Mouse (Mus musculus): ENCODE results near the gene Smchd1. TPM values are rescaled to one million over a fixed set of nuclear protein-coding genes. Genes with fewer than 3 reads are reported as not detected.
"Not testable (repeated sequence)": the region's sequence is repeated elsewhere in the genome, so short reads cannot be mapped to it uniquely, and the experiment has no call there.

Smchd1 gene
- polyA plus RNA-seq, 1 experiment from 2014 or later: 76.4 TPM

DNA sequence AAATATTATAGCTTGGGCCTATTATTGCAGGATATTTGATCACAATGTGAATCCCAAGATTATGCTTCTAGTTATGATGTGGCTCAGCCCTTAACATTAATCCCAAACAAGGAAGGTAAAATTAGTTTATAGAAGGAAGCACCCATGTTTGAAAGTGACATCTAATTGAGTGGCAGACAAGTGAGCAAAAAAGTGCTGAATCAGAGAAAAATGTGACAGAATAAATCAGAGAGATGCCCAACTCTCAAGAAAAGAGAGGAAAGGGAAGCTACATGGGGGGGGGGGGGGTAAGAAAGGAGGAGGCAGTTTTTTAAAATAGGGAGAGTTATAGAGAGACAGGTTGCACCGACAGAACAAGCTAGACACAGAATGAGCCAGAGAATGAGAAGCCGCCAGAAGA is 3.9 kb downstream of the Smchd1 start:
- WGBS: 75% methylated on average over 2 of the region's 2 CpGs
- ATAC-seq (replicated peaks; ENCODE audit: low FRiP score) (no peak), DNase-seq (ENCODE audit: low spot score) (no peak)
- H3K4me3 ChIP-seq (ENCODE audit: low read depth, low read length): no peak overlapping the region
- H3K9ac ChIP-seq (ENCODE audit: low read depth, low read length): no peak overlapping the region
- H3K27ac ChIP-seq (ENCODE audit: low read depth, low read length): no peak overlapping the region
- no peaks in the 10 kb centered on the region for H3K9me3 ChIP-seq (ENCODE audit: control insufficient read depth, low read length)
- no peaks in the 10 kb centered on the region for H3K36me3 ChIP-seq (ENCODE audit: control insufficient read depth, insufficient read depth, low read length)
- no peaks in the 10 kb centered on the region for H3K27me3 ChIP-seq (replicated peaks; ENCODE audit: control insufficient read depth, insufficient read depth, low read length)
- peaks cover 5% of the 10 kb centered on the region for H3K4me1 ChIP-seq (replicated peaks; ENCODE audit: control insufficient read depth, insufficient read depth, low read length)
- H3K4me2 ChIP-seq: no peak overlapping the region

DNA sequence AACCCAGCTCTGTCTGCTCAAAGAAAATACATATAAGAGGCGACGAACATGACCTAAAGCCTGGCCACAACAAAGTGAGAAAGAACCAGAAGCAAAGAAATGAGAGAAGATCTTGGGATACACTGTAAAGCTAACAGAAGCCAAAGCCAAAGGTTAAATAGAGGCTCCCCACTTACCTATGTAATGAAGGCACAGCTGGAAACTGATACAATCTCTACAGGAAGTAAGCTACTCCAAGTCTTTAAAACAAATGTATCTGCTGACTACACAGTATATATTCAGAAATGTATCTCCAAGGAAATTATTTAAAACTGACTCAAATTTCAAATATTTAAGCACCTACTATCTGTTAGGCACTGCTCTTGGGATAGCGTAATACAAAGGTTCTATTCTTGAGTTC is 14.8 kb downstream of the Smchd1 start:
- no peak for ATAC-seq (replicated peaks; ENCODE audit: low FRiP score)
- Histone ChIP-seq H3K9ac (ENCODE audit: low read depth, low read length) (no peak overlapping the region), H3K27ac (ENCODE audit: low read depth, low read length) (no peak overlapping the region), H3K36me3 (ENCODE audit: control insufficient read depth, insufficient read depth, low read length) (peaks cover 21% of the 10 kb centered on the region; the same call in 1 of the 2 replicates), H3K9me3 (ENCODE audit: control insufficient read depth, low read length) (no peaks in the 10 kb centered on the region), H3K4me1 (replicated peaks; ENCODE audit: control insufficient read depth, insufficient read depth, low read length) (no peaks in the 10 kb centered on the region), H3K27me3 (replicated peaks; ENCODE audit: control insufficient read depth, insufficient read depth, low read length) (no peaks in the 10 kb centered on the region), H3K4me3 (ENCODE audit: low read depth, low read length) (no peak overlapping the region), H3K4me2 (no peak overlapping the region)
- WGBS: 88% methylated on average over 3 of the region's 3 CpGs
- DNase-seq (ENCODE audit: low spot score): no peak

DNA sequence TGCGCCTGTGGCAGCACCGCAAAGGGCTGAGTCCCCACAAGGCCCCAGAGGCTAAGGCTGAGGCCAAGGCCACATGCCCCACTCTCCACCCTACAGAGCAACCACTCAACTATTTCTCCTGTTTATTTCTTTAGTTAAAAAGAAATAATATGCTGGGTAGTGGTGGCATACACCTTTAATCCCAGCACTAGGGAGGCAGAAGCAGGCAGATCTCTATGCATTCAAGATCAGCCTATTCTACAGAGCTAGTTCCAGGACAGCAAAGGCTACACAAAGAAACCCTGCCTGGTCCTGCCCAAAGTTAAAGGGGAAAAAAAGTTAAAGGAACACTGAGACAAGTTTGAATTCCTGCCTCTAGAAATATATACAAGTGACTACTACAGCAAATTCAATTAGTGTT is 15.3 kb downstream of the Smchd1 start, which contains the start of gene Gm4707:
Gene Gm4707, minus strand, starts transcription at position 101 of the 400 bp plus-strand sequence.
- no peaks in the 10 kb centered on the region for H3K4me1 ChIP-seq (replicated peaks; ENCODE audit: control insufficient read depth, insufficient read depth, low read length)
- no peak within 1 kb of the TSS for H3K4me2 ChIP-seq
- 100% methylated on average over 2 of the region's 2 CpGs for WGBS
- no peaks in the 10 kb centered on the region for H3K27me3 ChIP-seq (replicated peaks; ENCODE audit: control insufficient read depth, insufficient read depth, low read length)
- no peak within 1 kb of the TSS for H3K27ac ChIP-seq (ENCODE audit: low read depth, low read length)
- no peak within 1 kb of the TSS for H3K4me3 ChIP-seq (ENCODE audit: low read depth, low read length)
- no peak within 1 kb of the TSS for H3K9ac ChIP-seq (ENCODE audit: low read depth, low read length)
- H3K36me3 ChIP-seq (ENCODE audit: control insufficient read depth, insufficient read depth, low read length): peaks cover 21% of the 10 kb centered on the region; the same call in 1 of the 2 replicates
- H3K9me3 ChIP-seq (ENCODE audit: control insufficient read depth, low read length): no peaks in the 10 kb centered on the region
- no peak for DNase-seq (ENCODE audit: low spot score)
- ATAC-seq (replicated peaks; ENCODE audit: low FRiP score): no peak

DNA sequence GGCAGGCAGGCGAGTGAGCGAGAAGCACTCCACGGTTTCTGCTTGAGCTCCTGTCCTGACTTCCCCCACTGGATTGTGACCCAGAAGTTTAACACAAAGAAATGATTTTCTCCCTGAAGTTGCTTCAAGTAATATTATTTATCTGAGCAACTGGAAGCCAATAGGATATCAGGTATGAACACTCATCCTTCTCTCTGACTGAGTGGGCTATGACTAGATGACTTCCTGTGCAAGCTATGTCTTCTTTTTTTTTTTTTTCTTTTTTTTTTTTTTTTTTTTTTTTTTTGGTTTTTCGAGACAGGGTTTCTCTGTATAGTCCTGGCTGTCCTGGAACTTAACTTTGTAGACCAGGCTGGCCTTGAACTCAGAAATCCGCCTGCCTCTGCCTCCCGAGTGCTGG is 17.8 kb downstream of the Smchd1 start:
- not testable (repeated sequence) for H3K4me3 ChIP-seq (ENCODE audit: low read depth, low read length); H3K9me3 ChIP-seq (ENCODE audit: control insufficient read depth, low read length); DNase-seq (ENCODE audit: low spot score); ATAC-seq (replicated peaks; ENCODE audit: low FRiP score); H3K4me1 ChIP-seq (replicated peaks; ENCODE audit: control insufficient read depth, insufficient read depth, low read length); H3K27me3 ChIP-seq (replicated peaks; ENCODE audit: control insufficient read depth, insufficient read depth, low read length); H3K4me2 ChIP-seq; H3K9ac ChIP-seq (ENCODE audit: low read depth, low read length); H3K27ac ChIP-seq (ENCODE audit: low read depth, low read length)
- peaks cover 19% of the 10 kb centered on the region; the same call in 1 of the 2 replicates for H3K36me3 ChIP-seq (ENCODE audit: control insufficient read depth, insufficient read depth, low read length)
- WGBS: 89% methylated on average over 6 of the region's 6 CpGs

DNA sequence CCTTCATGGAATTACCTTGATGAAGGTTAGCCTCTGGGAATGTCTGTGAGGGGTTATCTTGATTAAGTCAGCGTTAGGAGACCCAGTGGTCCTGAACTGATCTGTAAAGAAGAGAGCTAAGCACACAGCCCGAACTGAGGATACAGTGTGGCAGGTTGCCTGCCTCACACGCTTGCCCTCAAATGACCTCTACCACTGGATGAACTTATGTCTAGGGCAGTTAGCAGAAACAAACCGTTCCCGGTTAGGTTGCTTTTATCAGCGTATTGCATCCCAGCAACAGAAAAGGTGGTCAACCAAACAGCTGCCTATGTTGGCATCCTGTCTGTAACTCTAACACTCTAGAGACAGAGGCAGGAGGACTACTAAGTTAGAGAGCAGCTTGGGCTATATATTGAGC is 30.0 kb downstream of the Smchd1 start:
- 90% methylated on average over 6 of the region's 6 CpGs for whole genome bisulfite sequencing
- ATAC-seq (replicated peaks; ENCODE audit: low FRiP score) (no peak), DNase-seq (ENCODE audit: low spot score) (no peak)
- H3K27ac ChIP-seq (ENCODE audit: low read depth, low read length): no peak overlapping the region
- H3K9me3 ChIP-seq (ENCODE audit: control insufficient read depth, low read length): no peaks in the 10 kb centered on the region
- no peaks in the 10 kb centered on the region for H3K4me1 ChIP-seq (replicated peaks; ENCODE audit: control insufficient read depth, insufficient read depth, low read length)
- H3K36me3 ChIP-seq (ENCODE audit: control insufficient read depth, insufficient read depth, low read length): peaks cover 16% of the 10 kb centered on the region
- H3K9ac ChIP-seq (ENCODE audit: low read depth, low read length): no peak overlapping the region
- no peak overlapping the region for H3K4me2 ChIP-seq
- H3K27me3 ChIP-seq (replicated peaks; ENCODE audit: control insufficient read depth, insufficient read depth, low read length): no peaks in the 10 kb centered on the region
- no peak overlapping the region for H3K4me3 ChIP-seq (ENCODE audit: low read depth, low read length)

DNA sequence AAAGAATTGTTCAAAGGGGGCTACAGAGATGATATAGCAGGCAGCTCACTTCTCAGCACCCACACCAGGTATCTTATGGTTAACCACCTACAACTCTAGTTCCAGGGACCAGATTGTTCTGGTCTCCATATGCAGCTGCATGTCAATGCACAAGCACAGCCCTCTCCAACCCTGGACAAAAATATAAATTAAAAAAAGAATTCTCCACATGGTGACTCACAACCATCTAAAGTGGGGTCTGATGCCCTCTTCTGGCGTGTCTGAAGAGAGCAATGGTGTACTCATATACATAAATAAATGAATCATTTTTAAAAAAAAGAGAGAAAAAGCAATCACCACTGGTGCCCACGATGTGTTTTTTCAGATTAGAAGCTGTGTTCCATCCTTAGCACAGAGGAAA is 30.4 kb downstream of the Smchd1 start:
- no peaks in the 10 kb centered on the region for H3K4me1 ChIP-seq (replicated peaks; ENCODE audit: control insufficient read depth, insufficient read depth, low read length)
- ATAC-seq (replicated peaks; ENCODE audit: low FRiP score): no peak
- WGBS: 82% methylated on average over 2 of the region's 2 CpGs
- no peak for DNase-seq (ENCODE audit: low spot score)
- H3K9me3 ChIP-seq (ENCODE audit: control insufficient read depth, low read length): no peaks in the 10 kb centered on the region
- no peaks in the 10 kb centered on the region for H3K27me3 ChIP-seq (replicated peaks; ENCODE audit: control insufficient read depth, insufficient read depth, low read length)
- H3K4me2 ChIP-seq: no peak overlapping the region
- peaks cover 16% of the 10 kb centered on the region for H3K36me3 ChIP-seq (ENCODE audit: control insufficient read depth, insufficient read depth, low read length)
- no peak overlapping the region for H3K27ac ChIP-seq (ENCODE audit: low read depth, low read length)
- no peak overlapping the region for H3K9ac ChIP-seq (ENCODE audit: low read depth, low read length)
- H3K4me3 ChIP-seq (ENCODE audit: low read depth, low read length): no peak overlapping the region

DNA sequence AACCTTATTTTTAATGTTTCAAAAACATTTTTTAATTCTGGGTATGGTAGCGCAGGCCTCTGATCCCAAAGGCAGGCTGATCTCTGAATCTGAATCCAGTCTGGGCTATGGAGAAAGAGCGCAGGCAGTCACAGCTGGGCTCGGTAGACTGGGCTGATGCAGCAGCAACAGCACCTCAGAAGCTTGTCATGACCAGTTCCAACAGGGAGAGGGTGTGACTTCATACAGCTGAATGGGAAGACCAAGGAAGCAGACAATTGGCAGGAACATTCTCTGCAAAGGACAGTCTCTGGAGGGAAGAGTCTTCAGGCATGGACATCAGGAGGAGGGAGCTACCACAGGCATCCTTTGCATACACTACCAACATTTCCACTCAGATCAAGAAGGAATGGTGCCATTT is 31.0 kb downstream of the Smchd1 start:
- no peak for DNase-seq (ENCODE audit: low spot score)
- Histone ChIP-seq H3K36me3 (ENCODE audit: control insufficient read depth, insufficient read depth, low read length) (peaks cover 16% of the 10 kb centered on the region), H3K9me3 (ENCODE audit: control insufficient read depth, low read length) (no peaks in the 10 kb centered on the region), H3K4me2 (no peak overlapping the region), H3K4me3 (ENCODE audit: low read depth, low read length) (no peak overlapping the region), H3K4me1 (replicated peaks; ENCODE audit: control insufficient read depth, insufficient read depth, low read length) (no peaks in the 10 kb centered on the region), H3K9ac (ENCODE audit: low read depth, low read length) (no peak overlapping the region), H3K27ac (ENCODE audit: low read depth, low read length) (no peak overlapping the region), H3K27me3 (replicated peaks; ENCODE audit: control insufficient read depth, insufficient read depth, low read length) (no peaks in the 10 kb centered on the region)
- ATAC-seq (replicated peaks; ENCODE audit: low FRiP score): no peak
- WGBS: 97% methylated on average over 3 of the region's 3 CpGs

DNA sequence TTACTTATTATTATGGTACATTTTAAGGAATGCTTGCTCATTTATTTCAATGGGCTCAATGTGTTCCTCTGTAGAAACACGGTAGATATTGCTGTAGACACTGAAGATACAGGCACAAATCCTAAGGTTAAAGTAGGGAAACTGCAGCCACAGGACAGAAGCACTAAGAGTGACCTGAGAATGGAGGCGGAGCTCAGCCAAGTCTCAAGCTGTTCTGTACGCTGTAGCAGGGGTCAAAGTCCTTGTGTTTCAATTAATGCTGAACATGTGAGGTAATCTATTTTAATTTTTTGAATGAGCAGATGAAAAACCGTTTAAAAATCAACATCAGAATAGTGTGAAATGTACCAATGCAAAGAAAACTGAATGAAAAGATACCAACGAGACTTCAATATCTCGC is 31.9 kb downstream of the Smchd1 start:
- Histone ChIP-seq H3K4me1 (replicated peaks; ENCODE audit: control insufficient read depth, insufficient read depth, low read length) (no peaks in the 10 kb centered on the region), H3K27ac (ENCODE audit: low read depth, low read length) (no peak overlapping the region), H3K27me3 (replicated peaks; ENCODE audit: control insufficient read depth, insufficient read depth, low read length) (no peaks in the 10 kb centered on the region), H3K9ac (ENCODE audit: low read depth, low read length) (no peak overlapping the region), H3K4me2 (no peak overlapping the region), H3K4me3 (ENCODE audit: low read depth, low read length) (no peak overlapping the region), H3K36me3 (ENCODE audit: control insufficient read depth, insufficient read depth, low read length) (peaks cover 16% of the 10 kb centered on the region), H3K9me3 (ENCODE audit: control insufficient read depth, low read length) (no peaks in the 10 kb centered on the region)
- 92% methylated on average over 6 of the region's 6 CpGs for WGBS
- DNase-seq (ENCODE audit: low spot score) (no peak), ATAC-seq (replicated peaks; ENCODE audit: low FRiP score) (no peak)

DNA sequence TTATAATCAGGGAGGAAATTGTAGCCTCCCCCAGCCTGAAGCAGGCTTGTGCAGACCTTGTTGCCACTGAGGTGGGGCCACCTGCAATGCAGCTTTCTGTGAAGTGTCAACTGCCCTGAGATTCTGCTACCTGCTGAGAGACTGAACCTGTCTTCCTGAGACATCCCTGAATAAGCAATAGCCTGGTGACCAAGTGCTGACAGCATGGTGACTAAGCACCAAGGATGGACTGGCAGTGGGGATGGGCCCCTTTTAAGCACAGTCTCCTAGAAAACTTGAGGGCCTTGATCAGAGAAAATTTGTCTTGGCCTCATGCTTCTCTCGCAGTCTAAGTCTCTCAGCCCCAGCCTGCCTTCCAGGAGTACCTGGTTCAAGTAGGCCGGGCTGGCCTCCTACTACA is 52.6 kb downstream of the Smchd1 start:
- WGBS: 97% methylated on average over 2 of the region's 2 CpGs
- not testable (repeated sequence) for H3K27ac ChIP-seq (ENCODE audit: low read depth, low read length); ATAC-seq (replicated peaks; ENCODE audit: low FRiP score); H3K9me3 ChIP-seq (ENCODE audit: control insufficient read depth, low read length); H3K4me2 ChIP-seq; H3K4me3 ChIP-seq (ENCODE audit: low read depth, low read length); DNase-seq (ENCODE audit: low spot score); H3K27me3 ChIP-seq (replicated peaks; ENCODE audit: control insufficient read depth, insufficient read depth, low read length); H3K9ac ChIP-seq (ENCODE audit: low read depth, low read length); H3K4me1 ChIP-seq (replicated peaks; ENCODE audit: control insufficient read depth, insufficient read depth, low read length)
- H3K36me3 ChIP-seq (ENCODE audit: control insufficient read depth, insufficient read depth, low read length): peaks cover 35% of the 10 kb centered on the region

All from liver, embryonic 11.5 days (tissue).